Mouse (Mus musculus): ENCODE data around the gene Gm20509.

GRCm38 (mm10) chr9:73159265-73159664 is 57.0 kb downstream of the Gm20509 start:
- TF ChIP-seq CTCF (IDR thresholded peaks at IDR 0.05; ENCODE audit: control insufficient read depth, insufficient read depth, insufficient read length) (no peak), MYOD1 (IDR thresholded peaks at IDR 0.05; ENCODE audit: control insufficient read depth, insufficient read length, low read depth) (no peak), USF1 (IDR thresholded peaks at IDR 0.05; ENCODE audit: low read depth) (no peak), MAX (IDR thresholded peaks at IDR 0.05) (no peak), CEBPB (IDR thresholded peaks at IDR 0.05; ENCODE audit: low read depth) (no peak), MYOG (IDR thresholded peaks at IDR 0.05; ENCODE audit: control insufficient read depth, extremely low read depth, insufficient read length) (no peak)

Data from C2C12 (cell line).